Comparison of ENCODE assay signal across 8 mouse cellular contexts in the genomic region with DNA sequence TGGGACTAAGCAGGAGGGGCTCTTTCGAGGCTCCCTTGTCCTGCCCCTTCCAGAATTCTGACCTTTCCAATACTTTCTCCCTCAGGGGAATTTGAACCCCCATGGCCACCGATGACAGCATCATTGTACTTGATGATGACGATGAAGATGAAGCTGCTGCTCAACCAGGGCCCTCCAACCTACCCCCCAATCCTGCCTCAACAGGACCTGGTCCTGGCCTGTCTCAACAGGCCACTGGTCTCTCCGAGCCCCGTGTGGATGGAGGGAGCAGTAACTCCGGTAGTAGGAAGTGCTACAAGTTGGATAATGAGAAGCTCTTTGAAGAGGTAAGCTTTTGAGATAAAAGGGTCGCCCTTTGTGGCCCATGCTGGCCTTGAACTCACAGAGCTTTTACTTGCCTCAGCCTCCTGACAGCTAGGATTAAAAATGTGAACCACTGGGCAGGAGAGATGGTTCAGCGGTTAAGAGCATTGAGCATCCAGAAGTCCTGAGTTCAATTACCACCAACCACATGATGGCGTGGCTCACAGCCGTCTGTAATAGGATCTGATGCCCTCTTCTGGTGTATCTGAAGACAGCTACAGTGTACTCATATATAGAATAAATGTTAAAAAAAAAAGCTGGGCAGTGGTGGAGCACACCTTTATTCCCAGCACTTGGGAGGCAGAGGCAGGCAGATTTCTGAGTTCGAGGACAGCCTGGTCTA. TPM values are rescaled to one million over a fixed set of nuclear protein-coding genes. Genes with fewer than 3 reads are reported as not detected.
DNase-seq lines count a peak whose midpoint lies in the region; ATAC-seq and TF ChIP-seq lines count a peak whose summit lies in the region.

No protein-coding gene starts in this region.

- DNase-seq in liver, adult 2 months (ENCODE audit: extremely low read depth, low read depth, low spot score), result no peak
- DNase-seq in liver, result no peak
- peak; percentile 71 for DNase-seq in naive thymus-derived CD4-positive, alpha-beta T cell, adult 2 months (ENCODE audit: low read depth)
- DNase-seq in left cerebral cortex, postnatal 4 days, result no peak
- DNase-seq in left cerebral cortex, adult 18-20 months (ENCODE audit: low spot score in 2 of 2), result no peak
- DNase-seq in kidney, postnatal 36 days, result no peak

- peak overlapping the region; percentile 69 for H3K4me3 ChIP-seq in liver, adult 2 months (ENCODE audit: insufficient read depth, low read depth, low read length)
- H3K4me3 ChIP-seq in bone marrow, adult 2 months (replicated peaks; ENCODE audit: control insufficient read depth, low read depth, low read length), result peak overlapping the region; percentile 79
- H3K4me3 ChIP-seq in hindbrain, embryonic 15.5 days, result peak overlapping the region; percentile 72

- peaks cover 7% of the 10 kb centered on the region for H3K4me1 ChIP-seq in liver, adult 2 months (ENCODE audit: control insufficient read depth, insufficient read depth, low read length)
- H3K4me1 ChIP-seq in bone marrow, adult 2 months (ENCODE audit: control insufficient read depth, insufficient read depth, low read length), result peaks cover 2% of the 10 kb centered on the region
- peaks cover 41% of the 10 kb centered on the region for H3K4me1 ChIP-seq in hindbrain, embryonic 15.5 days (replicated peaks)

- no peak for TF ChIP-seq CTCF in liver, adult 2 months (IDR thresholded peaks at IDR 0.05; ENCODE audit: low read depth, low read length)
- no peak for TF ChIP-seq CTCF in bone marrow, adult 2 months (IDR thresholded peaks at IDR 0.05; ENCODE audit: control insufficient read depth, insufficient read depth, low read length)

- H3K27me3 ChIP-seq in liver, adult 2 months (ENCODE audit: control insufficient read depth, insufficient read depth, low read length), result no peaks in the 10 kb centered on the region
- H3K27me3 ChIP-seq in hindbrain, embryonic 15.5 days, result no peaks in the 10 kb centered on the region

- 0 out of 2 replicates have a peak overlapping the region, but pooled peaks have one; percentile 9 for H3K9ac ChIP-seq in liver, adult 2 months (ENCODE audit: low read depth, low read length)
- H3K9ac ChIP-seq in hindbrain, embryonic 15.5 days, result peak overlapping the region; percentile 81

- intact Hi-C loops in left cerebral cortex, postnatal 4 days (cut with DNase I), result no loop called here

- peaks cover 23% of the 10 kb centered on the region; the same call in 1 of the 2 replicates for H3K36me3 ChIP-seq in liver, adult 2 months (ENCODE audit: control insufficient read depth, insufficient read depth, low read length)
- peaks cover 31% of the 10 kb centered on the region for H3K36me3 ChIP-seq in hindbrain, embryonic 15.5 days

- TF ChIP-seq POLR2A in liver, adult 2 months (IDR thresholded peaks at IDR 0.05; ENCODE audit: extremely low read depth, insufficient read depth, low read length), result no peak
- TF ChIP-seq POLR2A in bone marrow, adult 2 months (IDR thresholded peaks at IDR 0.05; ENCODE audit: borderline replicate concordance, control insufficient read depth, low read depth, low read length), result no peak

- peaks cover 23% of the 10 kb centered on the region for H3K79me2 ChIP-seq in liver, adult 2 months (ENCODE audit: control insufficient read depth, insufficient read depth, low read length)

- no peaks in the 10 kb centered on the region for H3K9me3 ChIP-seq in hindbrain, embryonic 15.5 days

- no peak for ATAC-seq in hindbrain, embryonic 15.5 days (ENCODE audit: low FRiP score, low read depth)

- 38% methylated on average over 11 of the region's 11 CpGs for WGBS in liver, adult 2 months
- WGBS in bone marrow, adult 2 months, result 39% methylated on average over 11 of the region's 11 CpGs
- WGBS in hindbrain, embryonic 15.5 days, result 50% methylated on average over 11 of the region's 11 CpGs

- peak overlapping the region; percentile 90 for H3K27ac ChIP-seq in liver, adult 2 months (replicated peaks; ENCODE audit: insufficient read depth, low read depth, low read length)
- peak overlapping the region; percentile 91 for H3K27ac ChIP-seq in bone marrow, adult 2 months (ENCODE audit: control insufficient read depth, insufficient read depth, low read depth, low read length, poor library complexity)
- peak overlapping the region; percentile 82; the same call in 1 of the 2 replicates for H3K27ac ChIP-seq in hindbrain, embryonic 15.5 days (replicated peaks)

- peak overlapping the region; percentile 93 for H3K4me2 ChIP-seq in hindbrain, embryonic 15.5 days

RNA-seq across cellular contexts. Expression of gene Daxx, which starts 1.3 kb away (rescaled TPM):
- 8.3 and 10.2 TPM in 2 replicates for total RNA-seq in liver, adult 2 months (2014; rRNA removed)
- polyA plus RNA-seq in liver, adult 2 months (2012; rRNA removed), result 15.8 and 30.8 TPM in 2 replicates
- polyA plus RNA-seq in bone marrow, adult 2 months (2011; ENCODE audit: insufficient read depth, insufficient read length, low replicate concordance, missing spikeins), result 26.4 and 42.3 TPM in 2 replicates
- polyA plus RNA-seq in hindbrain, embryonic 15.5 days (2015; fragmentation: Nextera tagmentation; extraction: Ambion mirVana), result 50.3 and 55.9 TPM in 2 replicates
- total RNA-seq in left cerebral cortex, postnatal 4 days (2021), result 10 to 100 TPM; 37.6 to 39.2 TPM
- total RNA-seq in left cerebral cortex, adult 18-20 months (2021), result 10 to 100 TPM; 27.4 to 34.7 TPM

RNA-seq across cellular contexts. Expression of gene Tapbp, which starts 5.2 kb away (rescaled TPM):
- 47.2 and 58.5 TPM in 2 replicates for total RNA-seq in liver, adult 2 months (2014; rRNA removed)
- polyA plus RNA-seq in liver, adult 2 months (2012; rRNA removed), result 95.4 and 105 TPM in 2 replicates
- polyA plus RNA-seq in bone marrow, adult 2 months (2011; ENCODE audit: insufficient read depth, insufficient read length, low replicate concordance, missing spikeins), result 75.8 and 87.3 TPM in 2 replicates
- polyA plus RNA-seq in hindbrain, embryonic 15.5 days (2015; fragmentation: Nextera tagmentation; extraction: Ambion mirVana), result 30.5 and 33.2 TPM in 2 replicates
- total RNA-seq in left cerebral cortex, postnatal 4 days (2021), result 10 to 100 TPM; 45.5 to 56.6 TPM
- total RNA-seq in left cerebral cortex, adult 18-20 months (2021), result 10 to 100 TPM; 42.0 to 53.5 TPM

RNA-seq across cellular contexts. Expression of gene Zbtb22, which starts 5.2 kb away (rescaled TPM):
- 11.1 and 12.7 TPM in 2 replicates for total RNA-seq in liver, adult 2 months (2014; rRNA removed)
- polyA plus RNA-seq in liver, adult 2 months (2012; rRNA removed), result 23.9 and 30.2 TPM in 2 replicates
- polyA plus RNA-seq in bone marrow, adult 2 months (2011; ENCODE audit: insufficient read depth, insufficient read length, low replicate concordance, missing spikeins), result 21.2 and 26.3 TPM in 2 replicates
- 17.1 TPM in 2 replicates for polyA plus RNA-seq in hindbrain, embryonic 15.5 days (2015; fragmentation: Nextera tagmentation; extraction: Ambion mirVana)
- 10 to 100 TPM; 33.2 to 36.8 TPM for total RNA-seq in left cerebral cortex, postnatal 4 days (2021)
- total RNA-seq in left cerebral cortex, adult 18-20 months (2021), result 10 to 100 TPM; 33.0 to 35.5 TPM

RNA-seq across cellular contexts. Expression of gene Platr17, which starts 5.6 kb away (rescaled TPM):
- total RNA-seq in liver, adult 2 months (2014; rRNA removed), result not detected in 2 replicates
- polyA plus RNA-seq in liver, adult 2 months (2012; rRNA removed), result 0.18 TPM in 1 of 2 replicates, not detected in the other
- polyA plus RNA-seq in bone marrow, adult 2 months (2011; ENCODE audit: insufficient read depth, insufficient read length, low replicate concordance, missing spikeins), result 1.2 and 1.9 TPM in 2 replicates
- 0.26 TPM in 1 of 2 replicates, not detected in the other for polyA plus RNA-seq in hindbrain, embryonic 15.5 days (2015; fragmentation: Nextera tagmentation; extraction: Ambion mirVana)
- total RNA-seq in left cerebral cortex, postnatal 4 days (2021), result not detected
- total RNA-seq in left cerebral cortex, adult 18-20 months (2021), result under 1 TPM in 1 of 2 experiments, not detected in 1; 0.58 TPM

RNA-seq across cellular contexts. Expression of gene Rgl2, which starts 18.8 kb away (rescaled TPM):
- 9.8 and 10.9 TPM in 2 replicates for total RNA-seq in liver, adult 2 months (2014; rRNA removed)
- 19.4 and 27.7 TPM in 2 replicates for polyA plus RNA-seq in liver, adult 2 months (2012; rRNA removed)
- 91.8 and 173 TPM in 2 replicates for polyA plus RNA-seq in bone marrow, adult 2 months (2011; ENCODE audit: insufficient read depth, insufficient read length, low replicate concordance, missing spikeins)
- polyA plus RNA-seq in hindbrain, embryonic 15.5 days (2015; fragmentation: Nextera tagmentation; extraction: Ambion mirVana), result 55.1 and 60.1 TPM in 2 replicates
- total RNA-seq in left cerebral cortex, postnatal 4 days (2021), result 10 to 100 TPM; 74.1 to 75.5 TPM
- total RNA-seq in left cerebral cortex, adult 18-20 months (2021), result 10 to 100 TPM; 62.2 to 63.5 TPM
